Mouse (Mus musculus) telencephalon, adult 2 months (tissue): ENCODE measurements at regions not wholly inside any gene's neighbourhood (a gene's known extent, or its start where the extent isn't known, plus 50 kb on each side); places are given as distances from the start of the nearest gene placed in this dataset.
"Not testable (repeated sequence)": the region's sequence is repeated elsewhere in the genome, so short reads cannot be mapped to it uniquely, and the experiment has no call there.

ENCODE experiments used
- DNase-seq: peaks from one replicate; pipeline ENCODE4 v3.0.0-alpha.2; 2011; ENCODE audit warnings: low read depth, low spot score

DNA sequence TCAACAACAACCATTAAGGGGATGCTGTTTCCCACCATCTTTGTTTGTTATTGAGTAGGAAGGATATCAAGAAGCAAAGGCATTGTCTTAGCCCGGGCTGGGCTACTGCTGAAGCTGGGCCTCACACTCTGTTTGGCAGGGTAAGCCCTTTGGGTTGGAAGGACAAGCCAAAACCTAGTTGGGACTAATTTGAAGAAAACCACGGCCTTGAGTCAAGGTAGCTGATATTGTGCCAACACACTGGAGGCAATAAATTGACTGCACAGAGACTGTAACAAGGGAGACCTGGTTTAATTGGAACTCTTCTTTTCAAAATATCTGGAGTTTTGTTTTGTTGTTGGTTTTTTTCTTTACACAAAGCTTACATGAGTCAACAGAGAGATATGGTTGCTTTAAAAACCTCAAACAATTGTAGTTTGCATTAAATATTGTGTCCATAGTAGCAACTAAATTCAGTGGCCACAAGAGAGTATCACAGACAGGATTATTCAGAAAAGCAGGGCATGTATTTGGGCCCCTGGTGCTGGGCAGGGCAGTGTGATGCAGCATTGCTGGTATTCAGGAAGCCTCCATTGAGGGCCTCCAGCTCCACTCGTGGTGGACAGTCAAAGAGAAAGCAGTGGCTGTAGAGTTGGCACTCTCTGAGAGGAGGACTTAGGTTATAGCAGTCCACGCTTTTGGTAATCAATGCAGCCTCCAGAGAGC lies 105.5 kb upstream of the Ubl3 start:
- DNase-seq, result no peak

GRCm38 (mm10) chr5:148652525-148653243 lies 100.1 kb upstream of the Ubl3 start:
- no peak for DNase-seq

DNA sequence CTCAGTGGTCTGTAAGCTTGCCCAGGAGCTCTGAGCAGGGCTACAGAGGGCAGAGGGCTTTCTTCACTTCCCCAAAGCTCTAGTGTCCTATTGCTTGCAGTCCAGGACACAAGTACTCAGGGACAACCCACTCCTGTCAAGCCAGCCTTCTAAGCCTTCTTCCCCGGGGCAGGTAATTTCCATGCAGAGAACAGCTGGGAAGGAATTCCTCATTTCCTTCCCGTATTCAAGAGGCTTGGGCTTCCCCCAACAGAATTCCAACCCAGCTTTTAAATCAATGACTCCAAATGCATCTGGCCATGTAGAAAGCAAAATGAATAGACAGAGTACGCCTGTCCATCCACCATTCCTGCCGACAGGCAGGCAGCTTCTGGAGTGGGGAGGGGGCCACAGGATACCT lies 99.1 kb upstream of the Ubl3 start:
- no peak for DNase-seq

GRCm38 (mm10) chr5:148649573-148649972 lies 97.0 kb upstream of the Ubl3 start:
- DNase-seq, result not testable (repeated sequence)

GRCm38 (mm10) chr5:148649123-148649522 lies 96.5 kb upstream of the Ubl3 start:
- DNase-seq, result no peak

DNA sequence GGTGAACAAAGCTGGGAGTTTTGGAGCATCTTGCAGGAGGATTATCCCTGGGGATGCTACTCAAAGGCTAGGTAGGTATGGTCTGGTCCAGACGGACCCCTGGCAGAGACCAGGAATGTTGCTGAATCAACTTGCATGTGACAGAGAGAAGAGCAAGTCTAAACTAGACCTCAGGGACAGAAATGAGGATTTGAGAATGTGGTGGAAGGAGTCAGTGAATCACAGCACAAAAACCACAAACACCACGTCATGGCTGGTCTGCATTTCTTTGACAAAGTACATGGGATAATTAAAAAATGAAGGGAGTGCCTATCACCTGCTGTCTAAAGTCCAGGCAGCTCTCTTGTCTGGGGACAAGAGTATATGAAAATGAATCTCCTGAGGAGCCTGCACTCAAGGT lies 95.1 kb upstream of the Ubl3 start:
- DNase-seq, result no peak

DNA sequence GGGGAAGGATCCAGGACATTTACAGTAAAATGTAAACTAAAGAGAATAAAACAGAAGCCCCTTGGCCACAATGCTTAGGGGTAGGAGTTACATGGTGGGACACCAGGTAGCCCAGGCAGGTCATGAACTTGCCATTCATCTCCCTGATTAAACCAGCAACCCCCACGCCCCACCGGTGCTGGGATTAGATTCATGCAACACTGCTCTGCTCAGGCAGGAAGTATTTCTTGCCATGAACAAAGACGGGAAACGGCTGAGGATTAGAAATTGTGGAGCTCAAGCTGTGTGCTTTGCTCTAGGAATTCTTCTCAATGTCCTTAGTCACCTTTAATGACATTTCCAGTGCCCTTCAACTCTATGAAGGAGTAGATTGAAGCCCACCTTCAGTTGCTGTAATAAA lies 93.2 kb upstream of the Ubl3 start:
- no peak for DNase-seq

DNA sequence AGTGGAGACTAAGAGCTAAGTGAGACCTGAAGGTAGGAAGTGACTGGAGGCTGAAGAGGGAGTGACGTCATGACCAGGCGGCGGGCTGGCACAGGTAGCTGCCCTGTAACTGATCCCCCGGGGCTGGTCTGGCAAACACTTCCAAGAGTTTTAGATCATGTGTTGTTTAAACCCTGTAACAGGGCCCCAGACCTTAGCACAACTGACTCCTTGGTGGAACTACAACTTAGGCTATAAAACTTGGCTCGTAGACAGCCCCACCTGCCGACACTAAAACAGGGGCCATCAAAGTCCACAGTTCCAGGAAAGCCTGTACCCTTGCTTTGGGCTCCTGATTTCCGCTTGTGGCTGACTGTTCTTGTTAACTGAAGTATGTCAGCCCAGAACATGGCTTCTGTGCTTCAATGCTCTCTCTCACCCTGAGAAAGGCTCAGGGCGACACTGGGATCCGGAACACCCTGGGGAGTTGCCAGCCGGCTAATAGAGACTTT lies 92.6 kb upstream of the Ubl3 start:
- DNase-seq, result no peak

DNA sequence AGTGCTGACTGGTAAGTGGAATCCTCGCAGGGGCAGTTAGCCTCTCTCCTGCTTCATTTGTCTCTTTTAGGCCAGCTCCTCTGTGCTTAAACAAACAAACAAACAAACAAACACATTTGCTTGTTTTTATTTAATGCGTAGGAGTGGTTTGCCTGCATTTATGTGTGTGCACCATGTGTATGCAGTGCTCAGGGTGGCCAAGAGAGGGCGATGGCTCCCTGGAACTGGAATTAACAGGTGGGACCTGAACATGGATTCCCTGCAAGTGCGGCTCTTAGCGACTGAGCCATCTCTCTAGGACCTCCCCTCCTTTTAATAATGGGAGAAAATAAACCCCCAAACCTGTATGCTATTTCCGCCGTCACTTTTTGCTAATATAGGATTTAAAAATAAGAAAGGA lies 91.8 kb upstream of the Ubl3 start:
- no peak for DNase-seq

DNA sequence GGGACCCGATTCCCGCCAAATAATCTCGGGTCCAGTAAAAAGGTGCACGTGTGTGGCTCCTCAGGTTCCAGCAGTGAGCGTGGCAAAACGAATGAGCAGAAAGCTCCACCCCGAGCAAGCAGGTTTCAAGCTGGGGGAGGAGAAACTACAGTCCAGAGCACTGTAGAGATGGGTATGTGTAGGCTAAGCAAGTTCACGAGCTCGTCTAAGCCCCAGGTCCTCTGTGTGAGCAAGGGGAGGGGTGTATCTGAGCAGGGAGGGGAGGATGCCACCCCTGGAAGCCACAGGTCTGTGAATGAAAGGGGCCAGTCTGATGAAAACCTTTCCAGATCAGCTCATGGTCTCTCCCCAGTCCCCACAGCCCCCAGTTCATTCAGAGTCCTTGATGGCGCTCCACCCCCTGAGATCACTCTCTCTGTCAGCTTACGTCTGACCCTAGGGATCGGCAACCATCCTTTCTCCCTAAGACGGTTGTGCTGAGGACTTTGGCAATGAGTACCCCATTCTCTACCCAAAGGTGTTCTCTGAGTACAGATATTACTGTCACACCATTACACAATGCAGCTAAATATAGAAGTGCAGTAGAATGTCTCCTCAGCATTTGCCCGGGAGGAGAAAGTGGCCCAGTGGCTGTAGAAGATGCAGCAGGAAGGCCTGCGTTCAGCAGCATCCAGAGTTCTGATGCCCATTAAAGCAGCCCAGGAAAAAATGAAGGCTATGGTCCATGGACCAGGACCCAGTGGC lies 89.2 kb upstream of the Ubl3 start:
- DNase-seq, result no peak

- no peak for DNase-seq
Observed at GRCm38 (mm10) chr5:148640523-148640922, 87.9 kb upstream of the Ubl3 start.

DNA sequence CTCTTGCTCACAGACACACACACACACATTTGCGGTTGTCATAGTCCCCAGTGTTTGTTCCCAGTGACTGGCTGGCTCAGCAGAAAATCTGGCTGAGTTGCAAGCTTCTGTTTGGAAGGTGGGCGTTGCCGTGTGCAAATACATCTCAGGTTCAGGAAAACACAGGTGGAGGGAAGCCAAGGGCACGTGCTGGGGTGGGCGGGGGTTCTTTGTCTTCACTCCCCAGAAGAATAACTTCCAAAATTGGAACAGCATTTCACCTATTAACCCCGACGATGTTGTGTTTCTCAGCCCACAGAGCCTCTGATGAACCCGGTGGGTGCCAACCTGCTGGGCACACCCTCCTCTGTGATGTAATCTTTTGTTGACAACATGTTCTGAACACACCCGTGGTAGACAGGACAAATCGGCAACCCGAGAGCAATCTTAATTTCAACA lies 82.3 kb upstream of the Ubl3 start:
- no peak for DNase-seq

GRCm38 (mm10) chr5:148633999-148634398 lies 81.4 kb upstream of the Ubl3 start:
- no peak for DNase-seq

GRCm38 (mm10) chr5:148633331-148633730 lies 80.7 kb upstream of the Ubl3 start:
- DNase-seq, result no peak

DNA sequence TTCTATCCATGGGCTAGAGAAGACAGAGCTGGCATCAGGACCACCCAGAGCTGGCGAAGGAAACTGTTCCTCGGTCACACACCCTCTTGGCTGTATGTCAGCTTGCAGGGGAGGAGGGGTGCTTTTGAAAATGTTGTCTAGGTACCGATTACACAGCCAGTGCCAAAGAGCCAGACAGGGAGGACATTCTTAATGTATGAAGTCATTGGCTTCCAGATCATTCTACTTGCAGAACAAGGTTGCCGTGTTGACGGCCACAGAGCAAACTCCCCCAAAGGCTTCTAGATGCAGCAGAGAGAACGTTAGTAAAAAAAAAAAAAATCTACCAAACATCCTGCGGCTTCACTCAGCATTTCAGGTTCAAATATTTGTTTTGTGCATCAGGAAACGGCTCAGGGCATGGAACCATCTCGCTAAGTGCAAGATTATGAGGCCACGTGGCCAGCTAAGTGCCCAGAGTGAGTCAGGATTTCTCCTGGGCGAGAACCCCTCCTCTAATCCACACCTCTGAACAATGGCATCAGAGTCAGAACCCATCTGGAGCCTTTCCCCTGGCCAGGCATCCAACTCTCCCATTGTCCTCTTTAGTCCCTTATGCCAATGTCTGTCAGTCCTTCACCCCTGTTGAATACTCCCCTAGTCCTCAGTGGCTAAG lies 80.1 kb upstream of the Ubl3 start:
- DNase-seq, result no peak

GRCm38 (mm10) chr5:148631566-148631965 lies 79.0 kb upstream of the Ubl3 start:
- no peak for DNase-seq

- DNase-seq, result no peak
Observed at GRCm38 (mm10) chr5:148626014-148626413, 73.4 kb upstream of the Ubl3 start.

DNA sequence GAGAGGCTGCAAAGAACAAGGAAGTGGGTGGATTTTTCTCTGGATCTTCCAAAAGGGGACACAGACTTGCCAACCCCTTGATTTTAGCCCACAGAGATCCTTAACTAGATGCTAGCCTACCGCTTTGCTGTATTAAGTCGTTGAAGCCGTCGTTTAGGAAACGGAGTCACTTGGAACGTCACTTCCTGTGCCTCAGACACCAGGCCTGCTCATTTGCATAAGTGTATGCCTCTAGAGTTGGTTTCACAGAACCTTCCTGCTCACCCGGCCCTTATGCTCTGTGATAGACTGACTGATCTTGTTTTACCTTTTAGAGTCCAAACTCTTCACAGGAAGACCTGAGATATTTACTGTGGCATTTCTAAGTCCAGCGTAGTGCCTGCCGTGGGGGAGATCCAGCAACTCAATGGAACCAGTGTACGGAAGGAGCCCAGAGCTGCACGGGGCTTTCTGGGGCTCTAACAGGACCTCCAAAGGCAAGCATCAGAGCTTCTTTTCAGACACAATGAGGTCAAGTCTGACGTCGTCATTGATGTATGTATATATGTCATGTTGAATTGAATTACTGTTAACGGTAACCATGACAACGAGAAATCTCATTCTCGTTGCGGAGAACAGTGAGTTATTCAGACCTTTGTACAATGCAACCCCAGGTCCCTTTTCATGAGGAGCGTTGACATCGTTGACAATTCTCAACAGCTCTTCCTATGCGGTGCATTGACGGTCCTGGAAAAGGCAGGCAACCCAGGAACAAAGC lies 72.2 kb upstream of the Ubl3 start:
- no peak for DNase-seq

DNA sequence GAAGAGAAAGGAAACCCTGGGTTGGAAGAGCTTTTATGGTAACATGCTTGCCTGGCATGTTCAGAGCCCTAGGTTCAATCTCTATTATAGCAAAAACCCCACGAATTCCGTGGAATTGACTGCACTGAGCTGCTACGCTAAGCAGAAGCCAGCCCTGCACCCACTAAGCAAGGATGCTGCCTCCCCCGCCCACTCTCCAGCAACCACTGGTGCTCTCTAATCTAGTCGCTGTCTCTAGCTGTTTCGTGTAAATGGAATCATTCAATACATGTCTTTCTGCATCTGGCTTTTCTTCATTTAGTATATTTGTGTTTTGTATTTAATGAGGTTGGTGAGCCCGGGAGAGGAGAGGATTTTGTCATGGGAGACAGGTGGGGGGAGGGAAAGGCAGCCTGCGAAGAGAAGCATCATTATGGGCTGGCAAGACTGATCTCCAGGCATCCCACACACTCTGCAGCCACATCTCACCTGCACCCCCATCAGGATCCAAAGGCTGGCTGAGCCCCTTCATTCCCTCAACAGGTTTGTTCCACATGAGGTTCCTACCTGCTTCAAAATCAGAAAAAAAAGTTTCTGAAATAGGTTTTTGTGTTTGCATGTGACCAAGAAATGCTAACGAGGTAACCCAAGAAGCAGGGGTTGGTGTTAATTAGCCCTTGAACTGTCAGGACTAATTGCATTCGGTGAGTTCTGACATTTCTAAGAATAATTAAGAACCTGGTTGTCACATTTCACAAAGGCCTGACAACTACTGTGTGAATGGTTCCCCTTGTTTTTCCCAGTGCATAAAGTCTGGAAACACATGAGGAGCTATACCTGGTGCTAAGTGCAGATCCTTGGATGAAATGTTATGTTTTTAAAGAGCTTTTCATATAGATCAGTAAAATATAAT lies 68.6 kb upstream of the Ubl3 start:
- no peak for DNase-seq

- no peak for DNase-seq
Observed at GRCm38 (mm10) chr5:148619917-148620316, 67.3 kb upstream of the Ubl3 start.
